Mouse (Mus musculus) G1E (cell line): ENCODE measurements around the gene Elmo2.

Experiments
- CTCF ChIP-seq: IDR thresholded peaks from 2 replicates; pipeline ENCODE4 v1.5.1; 2012; ENCODE audit warnings: low read depth, low read length, inconsistent platforms, mixed read lengths
- GATA1 ChIP-seq: IDR thresholded peaks from 2 replicates; pipeline ENCODE4 v1.6.1; 2012; ENCODE audit warnings: borderline replicate concordance, low read length, inconsistent platforms, mixed read lengths
- POLR2AphosphoS5 ChIP-seq: IDR thresholded peaks from 2 replicates; pipeline ENCODE4 v1.6.1; 2012; ENCODE audit warnings: low read depth, low read length, inconsistent platforms; ENCODE audit not compliant: insufficient replicate concordance
- TAL1 ChIP-seq: conservative IDR thresholded peaks from 2 replicates; pipeline ENCODE4 v1.6.1; 2012; ENCODE audit warnings: low read depth, low read length, inconsistent platforms, mixed read lengths

DNA sequence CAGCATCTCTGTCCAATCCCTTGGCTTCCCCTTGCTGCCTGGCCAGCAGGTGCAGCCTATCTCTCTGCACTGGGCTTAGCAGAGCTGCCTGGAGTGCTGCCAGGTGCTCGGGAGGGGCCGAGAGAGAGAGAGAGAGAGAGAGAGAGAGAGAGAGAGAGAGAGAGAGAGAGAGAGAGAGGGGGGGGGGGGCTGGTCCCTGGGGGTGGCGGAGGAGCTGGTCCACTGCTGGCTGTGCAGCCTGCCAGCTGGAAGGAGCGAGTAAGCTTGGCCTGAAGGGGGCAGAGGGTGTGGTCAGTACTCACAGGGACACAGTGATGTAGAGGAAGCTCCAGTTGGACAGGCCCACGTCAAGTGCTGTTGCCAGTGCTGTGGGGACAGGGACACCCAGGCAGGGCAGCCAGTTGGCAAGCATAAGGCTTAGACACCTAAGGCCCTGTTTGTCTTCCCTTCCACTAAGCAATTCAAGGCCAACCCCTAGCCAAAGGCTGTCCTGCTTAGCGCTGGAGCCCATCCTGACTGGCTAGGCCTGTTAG is 44.4 kb downstream of the Elmo2 start:
- no peak for TF ChIP-seq CTCF
- TF ChIP-seq TAL1, result no peak
- no peak for TF ChIP-seq GATA1
- no peak for TF ChIP-seq POLR2AphosphoS5
